Comparison of ENCODE assay signal across 13 mouse cellular contexts in genomic region chr1:154917438-154917837, GRCm38 (mm10). TPM values are rescaled to one million over a fixed set of nuclear protein-coding genes. Genes with fewer than 3 reads are reported as not detected.
DNase-seq lines count a peak whose midpoint lies in the region; ATAC-seq lines count a peak whose summit lies in the region.
"Had no signal": no experiment of that assay in that cellular context is flagged by ENCODE, and none has a peak within 500 bp of the region (broad histone marks: within the 10 kb centered on the region; RNA-seq: fewer than 3 reads in every experiment).

No protein-coding gene starts in this region.

- H3K4me1 ChIP-seq in forebrain, embryonic 15.5 days = no peaks in the 10 kb centered on the region
- H3K4me1 ChIP-seq: megakaryocyte, embryonic 14.5 days had no signal

- ATAC-seq in forebrain, embryonic 15.5 days (replicated peaks) = no peak

- no peaks in the 10 kb centered on the region for H3K27me3 ChIP-seq in forebrain, embryonic 15.5 days
- H3K27me3 ChIP-seq: megakaryocyte, embryonic 14.5 days had no signal

- H3K4me2 ChIP-seq in forebrain, embryonic 15.5 days (replicated peaks) = no peak overlapping the region

- 66% methylated on average over 6 of the region's 6 CpGs for WGBS in forebrain, embryonic 15.5 days

- no peak overlapping the region for H3K4me3 ChIP-seq in forebrain, embryonic 15.5 days
- H3K4me3 ChIP-seq: gastrocnemius, adult 2 months; megakaryocyte, embryonic 14.5 days had no signal

- no peaks in the 10 kb centered on the region for H3K9me3 ChIP-seq in forebrain, embryonic 15.5 days

- H3K36me3 ChIP-seq in forebrain, embryonic 15.5 days = no peaks in the 10 kb centered on the region

- peak; percentile 11 to 51 for DNase-seq in layer of hippocampus, adult 18-20 months (ENCODE audit: low spot score in 2 of 2)
- DNase-seq in layer of hippocampus, postnatal 14 days (ENCODE audit: low spot score in 2 of 2) = no peak
- peak; percentile 47 to 48 for DNase-seq in right cerebral cortex, adult 2 months (ENCODE audit: low spot score in 2 of 2)
- DNase-seq in right cerebral cortex, postnatal 10 days (ENCODE audit: low spot score in 2 of 2) = no peak
- DNase-seq in forelimb bud, embryonic 11.5 days (ENCODE audit: low read depth, low spot score) = peak; percentile 21
- DNase-seq in skeletal muscle tissue, adult 2 months (ENCODE audit: low read depth, low spot score) = peak; percentile 7
- DNase-seq in urinary bladder, postnatal 14 days (ENCODE audit: low spot score) = no peak
- DNase-seq: adrenal gland, postnatal 36 days; cerebellum, adult 9-11 months; gastrocnemius, adult 2 months; kidney, adult 11 months had no signal

- no peak overlapping the region for H3K9ac ChIP-seq in forebrain, embryonic 15.5 days (replicated peaks)

- no peak overlapping the region for H3K27ac ChIP-seq in forebrain, embryonic 15.5 days (replicated peaks)
- H3K27ac ChIP-seq: gastrocnemius, adult 2 months had no signal

RNA-seq across cellular contexts. Expression of gene Cacna1e, which starts 33.1 kb away (rescaled TPM):
- 100 to 1,000 TPM; 192 to 203 TPM for total RNA-seq in layer of hippocampus, adult 18-20 months (2021)
- 100 to 1,000 TPM; 164 to 184 TPM for total RNA-seq in layer of hippocampus, postnatal 14 days (2021)
- 12.0 and 13.1 TPM in 2 replicates for polyA plus RNA-seq in forebrain, embryonic 15.5 days (2015; fragmentation: Nextera tagmentation; extraction: Ambion mirVana)

Comparison
In these comparisons a context has a peak if more than half of its experiments do, and no peak if none do; other contexts are left out.
1. DNase-seq: peak in layer of hippocampus, adult 18-20 months (2 of 2), right cerebral cortex, adult 2 months (2 of 2), forelimb bud, embryonic 11.5 days (single experiment) and skeletal muscle tissue, adult 2 months (single experiment); none in layer of hippocampus, postnatal 14 days (0 of 2), right cerebral cortex, postnatal 10 days (0 of 2) and urinary bladder, postnatal 14 days (single experiment).